In genomic region chr17:12205015-12205693, GRCm38 (mm10) we compare ENCODE assay signal across 8 mouse cellular contexts.
DNase-seq lines count a peak whose midpoint lies in the region; ATAC-seq and TF ChIP-seq lines count a peak whose summit lies in the region.

No protein-coding gene starts in this region.

- peak overlapping the region; percentile 52 for H3K27ac ChIP-seq in kidney, embryonic 15.5 days
- 0 out of 2 replicates have a peak overlapping the region, but pooled peaks have one; percentile 22 for H3K27ac ChIP-seq in hindbrain, embryonic 14.5 days
- H3K27ac ChIP-seq in small intestine, adult 2 months (ENCODE audit: insufficient read depth, low read depth, low read length): peak overlapping the region; percentile 29
- H3K27ac ChIP-seq in heart, adult 2 months: no peak overlapping the region

- peaks cover 52% of the 10 kb centered on the region for H3K4me1 ChIP-seq in kidney, embryonic 15.5 days
- peaks cover 32% of the 10 kb centered on the region for H3K4me1 ChIP-seq in hindbrain, embryonic 14.5 days (replicated peaks; ENCODE audit: control insufficient read depth, insufficient read depth, low read length)
- peaks cover 45% of the 10 kb centered on the region for H3K4me1 ChIP-seq in small intestine, adult 2 months (ENCODE audit: control insufficient read depth, insufficient read depth, insufficient read length, low read length)
- H3K4me1 ChIP-seq in heart, adult 2 months (ENCODE audit: control insufficient read depth, insufficient read depth, low read length): no peaks in the 10 kb centered on the region; the same call in 1 of the 2 replicates

- H3K4me3 ChIP-seq in kidney, embryonic 15.5 days (replicated peaks): no peak overlapping the region
- no peak overlapping the region for H3K4me3 ChIP-seq in hindbrain, embryonic 14.5 days (replicated peaks; ENCODE audit: low read length)
- no peak overlapping the region for H3K4me3 ChIP-seq in small intestine, adult 2 months (ENCODE audit: low read depth, low read length)
- no peak overlapping the region for H3K4me3 ChIP-seq in heart, adult 2 months

- CTCF ChIA-PET in Patski (lab: Charles Lee): interaction anchor here (0.8 kb wide), 1 partner anchor 8 kb away, joined by 3 read pairs; no protein-coding TSS in a partner anchor

- peak; percentile 62 for ATAC-seq in kidney, embryonic 15.5 days (replicated peaks; ENCODE audit: low FRiP score)
- ATAC-seq in Patski: peak; percentile 32
- ATAC-seq in hindbrain, embryonic 14.5 days (ENCODE audit: low FRiP score): no peak

- TF ChIP-seq POLR2A in small intestine, adult 2 months (IDR thresholded peaks at IDR 0.05; ENCODE audit: low read depth, low read length): no peak
- no peak for TF ChIP-seq POLR2A in heart, adult 2 months (IDR thresholded peaks at IDR 0.05; ENCODE audit: insufficient read depth, low read depth, low read length)

- WGBS in kidney, embryonic 15.5 days: 49% methylated on average over 10 of the region's 10 CpGs
- WGBS in hindbrain, embryonic 14.5 days: 62% methylated on average over 10 of the region's 10 CpGs
- 20% methylated on average over 10 of the region's 10 CpGs for WGBS in small intestine, adult 2 months
- 53% methylated on average over 10 of the region's 10 CpGs for WGBS in heart, adult 2 months

- H3K9ac ChIP-seq in kidney, embryonic 15.5 days: no peak overlapping the region
- H3K9ac ChIP-seq in hindbrain, embryonic 14.5 days: no peak overlapping the region
- no peak overlapping the region for H3K9ac ChIP-seq in heart, adult 2 months (ENCODE audit: low read depth, low read length)

- H3K36me3 ChIP-seq in kidney, embryonic 15.5 days: 0 out of 2 replicates have a peak, but pooled peaks cover 2% of the 10 kb centered on the region
- H3K36me3 ChIP-seq in hindbrain, embryonic 14.5 days (replicated peaks; ENCODE audit: control insufficient read depth, insufficient read depth): no peaks in the 10 kb centered on the region
- H3K36me3 ChIP-seq in small intestine, adult 2 months (ENCODE audit: control insufficient read depth, insufficient read depth, low read length): no peaks in the 10 kb centered on the region
- H3K36me3 ChIP-seq in heart, adult 2 months (ENCODE audit: control insufficient read depth, insufficient read depth, low read length): no peaks in the 10 kb centered on the region

- POLR2A ChIA-PET in Patski (lab: Charles Lee): no interaction called here

- no peak overlapping the region for H3K4me2 ChIP-seq in kidney, embryonic 15.5 days
- H3K4me2 ChIP-seq in hindbrain, embryonic 14.5 days (replicated peaks): no peak overlapping the region

- H3K27me3 ChIP-seq in kidney, embryonic 15.5 days: no peaks in the 10 kb centered on the region
- H3K27me3 ChIP-seq in Patski: no peaks in the 10 kb centered on the region
- no peaks in the 10 kb centered on the region for H3K27me3 ChIP-seq in hindbrain, embryonic 14.5 days (ENCODE audit: control insufficient read depth, insufficient read depth, low read length)
- no peaks in the 10 kb centered on the region for H3K27me3 ChIP-seq in small intestine, adult 2 months (ENCODE audit: control insufficient read depth, insufficient read depth, low read length)
- H3K27me3 ChIP-seq in heart, adult 2 months (ENCODE audit: control insufficient read depth, insufficient read depth, low read length): no peaks in the 10 kb centered on the region

- no peaks in the 10 kb centered on the region for H3K9me3 ChIP-seq in kidney, embryonic 15.5 days (replicated peaks)
- H3K9me3 ChIP-seq in hindbrain, embryonic 14.5 days (ENCODE audit: control insufficient read depth, low read length): no peaks in the 10 kb centered on the region

- no peak for TF ChIP-seq EP300 in heart, adult 2 months (IDR thresholded peaks at IDR 0.05; ENCODE audit: insufficient read depth, low read depth, low read length)

- in situ Hi-C loops in Patski (cut with MboI; ENCODE audit: low pct_unique_long_range_greater_than_20kb): no loop called here

- intact Hi-C loops in heart, adult 2 months (cut with DNase I): no loop called here

- TF ChIP-seq CTCF in Patski (IDR thresholded peaks at IDR 0.05): no peak
- no peak for TF ChIP-seq CTCF in small intestine, adult 2 months (IDR thresholded peaks at IDR 0.05; ENCODE audit: extremely low read depth, insufficient read length, insufficient replicate concordance, low read depth, low read length)
- no peak for TF ChIP-seq CTCF in heart, adult 2 months (IDR thresholded peaks at IDR 0.05)

- no peak for DNase-seq in kidney, postnatal 4 days
- no peak for DNase-seq in Patski (ENCODE audit: low read depth, low spot score)
- no peak for DNase-seq in hindbrain, embryonic 14.5 days (ENCODE audit: low spot score)
- DNase-seq in retina, postnatal 1 day: no peak
- no peak for DNase-seq in left cerebral cortex, adult 9 months (ENCODE audit: low spot score in 2 of 2)
- DNase-seq in heart, adult 2 months: no peak

- no peaks in the 10 kb centered on the region for H3K79me2 ChIP-seq in heart, adult 2 months (replicated peaks; ENCODE audit: control insufficient read depth, insufficient read depth, low read length)
